Comparison of ENCODE assay signal across 23 mouse cellular contexts in genomic region chr12:58056368-58056860, GRCm38 (mm10).
DNase-seq lines count a peak whose midpoint lies in the region; ATAC-seq lines count a peak whose summit lies in the region.
"Had no signal": no experiment of that assay in that cellular context is flagged by ENCODE, and none has a peak within 500 bp of the region (broad histone marks: within the 10 kb centered on the region; RNA-seq: fewer than 3 reads in every experiment).

No protein-coding gene starts in this region.

- no peaks in the 10 kb centered on the region for H3K9me3 ChIP-seq in heart, embryonic 11.5 days (replicated peaks; ENCODE audit: control insufficient read depth, low read length)
- H3K9me3 ChIP-seq: embryonic facial prominence, embryonic 12.5 days; embryonic facial prominence, embryonic 15.5 days; forebrain, embryonic 12.5 days; forebrain, embryonic 15.5 days; heart, embryonic 10.5 days; hindbrain, embryonic 12.5 days; hindbrain, embryonic 15.5 days had no signal

- H3K4me2 ChIP-seq in heart, embryonic 11.5 days: no peak overlapping the region
- H3K4me2 ChIP-seq: embryonic facial prominence, embryonic 12.5 days; embryonic facial prominence, embryonic 15.5 days; forebrain, embryonic 12.5 days; forebrain, embryonic 15.5 days; hindbrain, embryonic 12.5 days; hindbrain, embryonic 15.5 days had no signal

- H3K9ac ChIP-seq in heart, embryonic 11.5 days (ENCODE audit: low read depth, low read length): no peak overlapping the region
- H3K9ac ChIP-seq: embryonic facial prominence, embryonic 12.5 days; embryonic facial prominence, embryonic 15.5 days; forebrain, embryonic 12.5 days; forebrain, embryonic 15.5 days; hindbrain, embryonic 12.5 days; hindbrain, embryonic 15.5 days had no signal

- no peak overlapping the region for H3K27ac ChIP-seq in heart, embryonic 11.5 days (ENCODE audit: low read depth, low read length)
- H3K27ac ChIP-seq: embryonic facial prominence, embryonic 12.5 days; embryonic facial prominence, embryonic 15.5 days; forebrain, embryonic 12.5 days; forebrain, embryonic 15.5 days; heart, adult 2 months; heart, embryonic 10.5 days; hindbrain, embryonic 12.5 days; hindbrain, embryonic 15.5 days had no signal

- peak; percentile 90 for ATAC-seq in frontal cortex, adult (ENCODE audit: low TSS enrichment)
- no peak for ATAC-seq in heart, embryonic 11.5 days (replicated peaks; ENCODE audit: insufficient number of reproducible peaks, low FRiP score, low TSS enrichment)
- ATAC-seq: CD4-positive, CD25-positive, alpha-beta regulatory T cell, adult 4 months; forebrain, embryonic 15.5 days; intestine, postnatal 0 days had no signal

- intact Hi-C loops in left cerebral cortex, postnatal 14 days (cut with DNase I): no loop called here

- H3K4me3 ChIP-seq in heart, embryonic 11.5 days (ENCODE audit: low read depth, low read length): no peak overlapping the region
- H3K4me3 ChIP-seq: embryonic facial prominence, embryonic 12.5 days; embryonic facial prominence, embryonic 15.5 days; forebrain, embryonic 12.5 days; forebrain, embryonic 15.5 days; heart, adult 2 months; heart, embryonic 10.5 days; hindbrain, embryonic 12.5 days; hindbrain, embryonic 15.5 days had no signal

- no peaks in the 10 kb centered on the region for H3K36me3 ChIP-seq in heart, embryonic 11.5 days (ENCODE audit: control insufficient read depth, insufficient read depth, low read length)
- H3K36me3 ChIP-seq: embryonic facial prominence, embryonic 12.5 days; embryonic facial prominence, embryonic 15.5 days; forebrain, embryonic 12.5 days; forebrain, embryonic 15.5 days; heart, embryonic 10.5 days; hindbrain, embryonic 12.5 days; hindbrain, embryonic 15.5 days had no signal

- no peak for DNase-seq in frontal cortex, postnatal 14 days (ENCODE audit: low spot score in 2 of 2)
- peak; percentile 4 to 14 for DNase-seq in left cerebral cortex, postnatal 14 days (ENCODE audit: low spot score in 2 of 2)
- DNase-seq in left cerebral cortex, adult 11 months (ENCODE audit: low spot score): no peak
- peak; percentile 64 for DNase-seq in A20 (ENCODE audit: low read depth, low spot score)
- DNase-seq in brain, adult 2 months (ENCODE audit: low read depth, low spot score): peak; percentile 26
- DNase-seq in heart, adult 11 months: no peak
- DNase-seq: adrenal gland, postnatal 14 days; cerebellum, adult 18-20 months; cerebellum, adult 9-10 months; cerebellum, postnatal 14 days; gastrocnemius, postnatal 25 days; heart, adult 2 months had no signal

- H3K4me1 ChIP-seq in heart, embryonic 11.5 days (ENCODE audit: control insufficient read depth, insufficient read depth, low read length): no peaks in the 10 kb centered on the region
- H3K4me1 ChIP-seq: embryonic facial prominence, embryonic 12.5 days; embryonic facial prominence, embryonic 15.5 days; forebrain, embryonic 12.5 days; forebrain, embryonic 15.5 days; heart, embryonic 10.5 days; hindbrain, embryonic 12.5 days; hindbrain, embryonic 15.5 days had no signal

- H3K27me3 ChIP-seq in heart, embryonic 11.5 days (ENCODE audit: control insufficient read depth, insufficient read depth, low read length): no peaks in the 10 kb centered on the region
- H3K27me3 ChIP-seq: embryonic facial prominence, embryonic 12.5 days; embryonic facial prominence, embryonic 15.5 days; forebrain, embryonic 12.5 days; forebrain, embryonic 15.5 days; hindbrain, embryonic 12.5 days; hindbrain, embryonic 15.5 days had no signal

- 75% methylated on average over 8 of the region's 8 CpGs for WGBS in heart, embryonic 11.5 days (ENCODE audit: insufficient replicate concordance)

Comparison
In these comparisons a context has a peak if more than half of its experiments do, and no peak if none do; other contexts are left out.
1. DNase-seq: peak in left cerebral cortex, postnatal 14 days (2 of 2), A20 (single experiment) and brain, adult 2 months (single experiment); none in frontal cortex, postnatal 14 days (0 of 2), left cerebral cortex, adult 11 months (single experiment) and heart, adult 11 months (single experiment).